Mouse (Mus musculus) CH12.LX (cell line): Measurements from ENCODE around the gene Olfr623. TPM values are rescaled to one million over a fixed set of nuclear protein-coding genes. Genes with fewer than 3 reads are reported as not detected.

ENCODE experiments used
- DNase-seq: peaks from one replicate; pipeline ENCODE4 v3.0.0-alpha.2; 2013; ENCODE audit errors: extremely low read depth
- H3K27ac ChIP-seq: 2 replicates; pipeline ENCODE4 v1.5.1; 2012; ENCODE audit warnings: low read depth, mild to moderate bottlenecking, control low read depth, moderate library complexity; ENCODE audit not compliant: insufficient read depth
- H3K27me3 ChIP-seq: replicated peaks from 2 replicates; pipeline ENCODE3; 2012; ENCODE audit warnings: inconsistent platforms
- H3K36me3 ChIP-seq, 2 experiments: replicated peaks in 1 of 2; 2 replicates each; pipeline versions ENCODE3 to v1.6.1; 2012; ENCODE audit warnings: inconsistent platforms in 1 of 2, low read length in 1 of 2, mild to moderate bottlenecking in 1 of 2, mixed read lengths in 1 of 2, moderate library complexity in 1 of 2; ENCODE audit not compliant: control insufficient read depth in 1 of 2, insufficient read depth in 1 of 2
- H3K4me1 ChIP-seq, 2 experiments: 2 replicates each; pipeline ENCODE4 v1.6.1; 2012; ENCODE audit warnings: inconsistent platforms in 1 of 2, moderate library complexity in 1 of 2; ENCODE audit not compliant: insufficient read depth in 2 of 2, control insufficient read depth in 1 of 2
- H3K4me2 ChIP-seq: 2 replicates; pipeline ENCODE4 v1.6.1; 2012; ENCODE audit warnings: low read depth, mild to moderate bottlenecking, control low read depth; ENCODE audit not compliant: poor library complexity, insufficient read depth, severe bottlenecking
- H3K4me3 ChIP-seq, 3 experiments: fragments of 150-350 bp in 1 of 3; sonication (generic) in 1 of 3; replicated peaks in 1 of 3; 2 replicates each; pipeline versions ENCODE3 to v1.5.1; 2011 to 2012; ENCODE audit warnings: low read depth in 2 of 3, low read length in 2 of 3, mild to moderate bottlenecking in 2 of 3, moderate library complexity in 2 of 3, control low read depth in 1 of 3, improper control_type of control experiment in 1 of 3, inconsistent platforms in 1 of 3, mixed read lengths in 1 of 3; ENCODE audit not compliant: poor library complexity in 1 of 3
- H3K79me2 ChIP-seq: replicated peaks from 2 replicates; pipeline ENCODE4 v1.6.1; 2012; ENCODE audit warnings: mild to moderate bottlenecking, moderate library complexity; ENCODE audit not compliant: control insufficient read depth, poor library complexity, insufficient read depth, severe bottlenecking; ENCODE audit errors: extremely low read depth
- H3K9ac ChIP-seq: 2 replicates; pipeline ENCODE4 v1.6.1; 2012; ENCODE audit warnings: low read depth, mild to moderate bottlenecking, control low read depth, moderate library complexity; ENCODE audit not compliant: insufficient read depth
- H3K9me3 ChIP-seq: replicated peaks from 2 replicates; pipeline ENCODE3; 2012; ENCODE audit warnings: low read length, inconsistent platforms, mixed read lengths
- BHLHE40 ChIP-seq: IDR thresholded peaks from 2 replicates; pipeline ENCODE4 v1.6.1; 2011; ENCODE audit warnings: mild to moderate bottlenecking, low read depth, low read length, improper control_type of control experiment
- CTCF ChIP-seq, 2 experiments: IDR thresholded peaks in 1 of 2; conservative IDR thresholded peaks in 1 of 2; 2 replicates each; pipeline ENCODE4 v1.5.1; 2011 to 2012; ENCODE audit warnings: low read depth in 2 of 2, low read length in 2 of 2, improper control_type of control experiment in 1 of 2, inconsistent platforms in 1 of 2, mild to moderate bottlenecking in 1 of 2, moderate library complexity in 1 of 2
- E2F4 ChIP-seq: IDR thresholded peaks from 2 replicates; pipeline ENCODE4 v1.6.1; 2011; ENCODE audit warnings: low read depth, low read length, improper control_type of control experiment; ENCODE audit not compliant: insufficient replicate concordance
- ELF1 ChIP-seq: IDR thresholded peaks from 2 replicates; pipeline ENCODE4 v1.6.1; 2014; ENCODE audit warnings: low read depth, mild to moderate bottlenecking, inconsistent platforms, low read length, improper control_type of control experiment
- EP300 ChIP-seq: IDR thresholded peaks from 2 replicates; pipeline ENCODE4 v1.6.1; 2011; ENCODE audit warnings: low read length, improper control_type of control experiment
- ETS1 ChIP-seq: conservative IDR thresholded peaks from 2 replicates; pipeline ENCODE4 v1.6.1; 2012; ENCODE audit warnings: low read depth, mild to moderate bottlenecking, inconsistent platforms, low read length, improper control_type of control experiment, moderate library complexity
- GABPA ChIP-seq: IDR thresholded peaks from 2 replicates; pipeline ENCODE4 v1.6.1; 2012; ENCODE audit warnings: low read depth, low read length, improper control_type of control experiment, inconsistent platforms; ENCODE audit not compliant: insufficient replicate concordance
- IRF4 ChIP-seq: IDR thresholded peaks from 2 replicates; pipeline ENCODE4 v1.6.1; 2014; ENCODE audit warnings: low read depth, mild to moderate bottlenecking, inconsistent platforms, low read length, improper control_type of control experiment
- JUND ChIP-seq: conservative IDR thresholded peaks from 2 replicates; pipeline ENCODE4 v1.6.1; 2011; ENCODE audit warnings: low read depth, low read length, improper control_type of control experiment
- MAX ChIP-seq: IDR thresholded peaks from 2 replicates; pipeline ENCODE4 v1.6.1; 2011; ENCODE audit warnings: low read length, improper control_type of control experiment
- MEF2A ChIP-seq: IDR thresholded peaks from 2 replicates; pipeline ENCODE4 v1.6.1; 2014; ENCODE audit warnings: low read depth, mild to moderate bottlenecking, inconsistent platforms, low read length, improper control_type of control experiment, borderline replicate concordance
- MXI1 ChIP-seq: IDR thresholded peaks from 2 replicates; pipeline ENCODE4 v1.6.1; 2011; ENCODE audit warnings: mild to moderate bottlenecking, low read depth, low read length, improper control_type of control experiment
- NELFE ChIP-seq: IDR thresholded peaks from 2 replicates; pipeline ENCODE4 v1.6.1; 2011; ENCODE audit warnings: low read depth, low read length, improper control_type of control experiment
- NRF1 ChIP-seq: IDR thresholded peaks from 2 replicates; pipeline ENCODE4 v1.6.1; 2014; ENCODE audit warnings: low read depth, mild to moderate bottlenecking, inconsistent platforms, low read length, improper control_type of control experiment, moderate library complexity
- POLR2AphosphoS2 ChIP-seq: IDR thresholded peaks from 2 replicates; pipeline ENCODE4 v1.6.1; 2011; ENCODE audit warnings: low read depth, low read length, improper control_type of control experiment
- RAD21 ChIP-seq: IDR thresholded peaks from 2 replicates; pipeline ENCODE4 v1.6.1; 2011; ENCODE audit warnings: low read depth, mild to moderate bottlenecking, low read length, improper control_type of control experiment, moderate library complexity
- RCOR1 ChIP-seq: conservative IDR thresholded peaks from 2 replicates; pipeline ENCODE4 v1.6.1; 2012; ENCODE audit warnings: low read depth, mild to moderate bottlenecking, inconsistent platforms, low read length, improper control_type of control experiment
- SMC3 ChIP-seq: IDR thresholded peaks from 2 replicates; pipeline ENCODE4 v1.6.1; 2011; ENCODE audit warnings: low read depth, low read length, improper control_type of control experiment
- TBP ChIP-seq: conservative IDR thresholded peaks from 2 replicates; pipeline ENCODE4 v1.6.1; 2011; ENCODE audit warnings: low read depth, low read length, improper control_type of control experiment
- TCF12 ChIP-seq: IDR thresholded peaks from 2 replicates; pipeline ENCODE4 v1.6.1; 2014; ENCODE audit warnings: low read depth, mild to moderate bottlenecking, inconsistent platforms, low read length, improper control_type of control experiment
- UBTF ChIP-seq: IDR thresholded peaks from 2 replicates; pipeline ENCODE4 v1.6.1; 2012; ENCODE audit warnings: low read depth, mild to moderate bottlenecking, inconsistent platforms, low read length, improper control_type of control experiment, moderate library complexity
- USF1 ChIP-seq: IDR thresholded peaks from 2 replicates; pipeline ENCODE4 v1.6.1; 2014; ENCODE audit warnings: low read depth, mild to moderate bottlenecking, inconsistent platforms, low read length, improper control_type of control experiment
- ZC3H11A ChIP-seq: IDR thresholded peaks from 2 replicates; pipeline ENCODE4 v1.6.1; 2012; ENCODE audit warnings: low read depth, mild to moderate bottlenecking, inconsistent platforms, low read length, improper control_type of control experiment
- ZKSCAN1 ChIP-seq: IDR thresholded peaks from 2 replicates; pipeline ENCODE4 v1.6.1; 2012; ENCODE audit warnings: low read depth, inconsistent platforms, low read length, improper control_type of control experiment, borderline replicate concordance
- ZMIZ1 ChIP-seq: IDR thresholded peaks from 2 replicates; pipeline ENCODE4 v1.6.1; 2012; ENCODE audit warnings: low read depth, mild to moderate bottlenecking, inconsistent platforms, low read length, improper control_type of control experiment
- ZNF384 ChIP-seq: IDR thresholded peaks from 2 replicates; pipeline ENCODE4 v1.6.1; 2012; ENCODE audit warnings: low read depth, low read length, improper control_type of control experiment, inconsistent platforms
- dilution Hi-C: fragments of 300-500 bp; cut with MboI; formaldehyde crosslinking; loops from 2 replicates; pipeline ENCODE4 v1.14.3; 2020; ENCODE audit warnings: low sequenced_read_pairs; ENCODE audit not compliant: extremely low pct_unique_long_range_greater_than_20kb, extremely low pct_ligation_motif_present
- in situ Hi-C: fragments of 300-500 bp; cut with MboI; formaldehyde crosslinking; loops from 3 replicates; pipeline ENCODE4 v1.14.3; 2019; ENCODE audit warnings: low sequenced_read_pairs, low pct_ligation_motif_present, low pct_unique_long_range_greater_than_20kb, mixed read lengths
- polyA plus RNA-seq: library from polyadenylated mRNA; unstranded; fragments of >175 nt; gene quantifications from 2 replicates; pipeline ENCODE4 v1.2.1, GENCODE M21; 2012; ENCODE audit warnings: low read depth; ENCODE audit not compliant: insufficient read length
- total RNA-seq, 2 experiments: library from RNA; depleted of rRNA; stranded (reverse); fragments of 300-350 nt in 1 of 2; fragments of >200 nt in 1 of 2; gene quantifications; 2 replicates each; pipeline ENCODE4 v1.2.3; 2012 to 2014

Olfr623 gene
- total and polyA plus RNA-seq, 3 experiments: not detected

- Histone ChIP-seq H3K27me3 (no peaks in the 10 kb centered on the region), H3K79me2 (no peaks in the 10 kb centered on the region), H3K9me3 (no peaks in the 10 kb centered on the region), H3K36me3 (no peaks in the 10 kb centered on the region), H3K4me3 (no peak overlapping the region), H3K4me1 (no peaks in the 10 kb centered on the region), H3K9ac (no peak overlapping the region), H3K4me2 (no peak overlapping the region), H3K27ac (no peak overlapping the region)
- dilution Hi-C loops (no loop called here), in situ Hi-C loops (no loop called here)
- no peak for DNase-seq
- TF ChIP-seq ETS1: no peak
- TF ChIP-seq NRF1: no peak
- TF ChIP-seq ZC3H11A: no peak
- TF ChIP-seq E2F4: no peak
- no peak for TF ChIP-seq GABPA
- no peak for TF ChIP-seq IRF4
- TF ChIP-seq USF1: no peak
- TF ChIP-seq ZMIZ1: no peak
- no peak for TF ChIP-seq ZNF384
- TF ChIP-seq EP300: no peak
- TF ChIP-seq POLR2AphosphoS2: no peak
- TF ChIP-seq RCOR1: no peak
- TF ChIP-seq ELF1: no peak
- TF ChIP-seq BHLHE40: no peak
- TF ChIP-seq MEF2A: no peak
Observed at GRCm38 (mm10) chr7:103636795-103637194, 26.7 kb downstream of the Olfr623 start.

- dilution Hi-C loops: no loop called here
- DNase-seq: no peak
- TF ChIP-seq RCOR1 (no peak), UBTF (no peak), IRF4 (no peak), RAD21 (no peak), NELFE (no peak), ETS1 (no peak), ELF1 (no peak), MXI1 (no peak), TCF12 (no peak), ZNF384 (no peak), SMC3 (no peak), ZKSCAN1 (no peak), CTCF (conservative IDR thresholded peaks at IDR 0.05 in 1 of 2, IDR thresholded peaks at IDR 0.05 in 1 of 2; ENCODE audit: low read depth in 2 of 2, low read length in 2 of 2) (no peak), MAX (no peak), POLR2AphosphoS2 (no peak), E2F4 (no peak), JUND (no peak), TBP (no peak)
- TF ChIP-seq, all 38 proteins: peak for 0
- no peak within 1 kb of the TSS for H3K27ac ChIP-seq
- no peak within 1 kb of the TSS for H3K4me2 ChIP-seq
- no peaks in the 10 kb centered on the region for H3K27me3 ChIP-seq
- H3K79me2 ChIP-seq: no peaks in the 10 kb centered on the region
- in situ Hi-C loops: no loop called here
- no peaks in the 10 kb centered on the region for H3K9me3 ChIP-seq
- H3K36me3 ChIP-seq: no peaks in the 10 kb centered on the region
- H3K9ac ChIP-seq: no peak within 1 kb of the TSS
- no peaks in the 10 kb centered on the region for H3K4me1 ChIP-seq
- no peak within 1 kb of the TSS for H3K4me3 ChIP-seq
Observed at GRCm38 (mm10) chr7:103612434-103612833, 51.1 kb downstream of the Olfr623 start, which contains the start of gene Olfr620. Olfr620 (minus strand) TSS chr7:103612534.
